Mouse (Mus musculus): ENCODE measurements around the gene Olfr635. TPM values are rescaled to one million over a fixed set of nuclear protein-coding genes. Genes with fewer than 3 reads are reported as not detected.
"Not testable (repeated sequence)": the region's sequence is repeated elsewhere in the genome, so short reads cannot be mapped to it uniquely, and the experiment has no call there.

Olfr635 gene
- polyA plus RNA-seq (2015; fragmentation: Nextera tagmentation; extraction: Ambion mirVana): not detected in 2 replicates

- H3K9me3 ChIP-seq (ENCODE audit: control insufficient read depth, low read length): no peaks in the 10 kb centered on the region
- no peaks in the 10 kb centered on the region for H3K36me3 ChIP-seq (ENCODE audit: control insufficient read depth, insufficient read depth)
- no peak within 1 kb of the TSS for H3K27ac ChIP-seq (ENCODE audit: low read length)
- H3K4me1 ChIP-seq (replicated peaks; ENCODE audit: control insufficient read depth, insufficient read depth, low read length): no peaks in the 10 kb centered on the region
- H3K9ac ChIP-seq (replicated peaks; ENCODE audit: low read depth, low read length): no peak within 1 kb of the TSS
- no peak within 1 kb of the TSS for H3K4me2 ChIP-seq (ENCODE audit: low read length)
- no peak for ATAC-seq
- no peak within 1 kb of the TSS for H3K4me3 ChIP-seq (replicated peaks; ENCODE audit: low read length)
- no peaks in the 10 kb centered on the region for H3K27me3 ChIP-seq (replicated peaks; ENCODE audit: control insufficient read depth, insufficient read depth, low read length)
- 79% methylated on average over 1 of the region's 1 CpGs for WGBS
Measured at GRCm38 (mm10) chr7:103970852-103971251, at the start of gene Olfr635. TSS of gene Olfr635 (plus strand) at chr7:103971152.

GRCm38 (mm10) chr7:103928525-103928924 is 42.4 kb upstream of the Olfr635 start, which contains the start of gene Olfr631:
TSS of gene Olfr631 (plus strand) at chr7:103928825.
- ATAC-seq: no peak

GRCm38 (mm10) chr7:103934264-103934663 is 36.7 kb upstream of the Olfr635 start, which contains the start of gene Olfr632:
TSS of gene Olfr632 (plus strand) at chr7:103934347.
- H3K4me3 ChIP-seq (replicated peaks; ENCODE audit: low read length): no peak within 1 kb of the TSS
- H3K36me3 ChIP-seq (ENCODE audit: control insufficient read depth, insufficient read depth): no peaks in the 10 kb centered on the region
- no peak for ATAC-seq
- H3K27me3 ChIP-seq (replicated peaks; ENCODE audit: control insufficient read depth, insufficient read depth, low read length): no peaks in the 10 kb centered on the region
- 78% methylated on average over 2 of the region's 2 CpGs for WGBS
- no peak within 1 kb of the TSS for H3K9ac ChIP-seq (replicated peaks; ENCODE audit: low read depth, low read length)
- no peak within 1 kb of the TSS for H3K4me2 ChIP-seq (ENCODE audit: low read length)
- no peaks in the 10 kb centered on the region for H3K9me3 ChIP-seq (ENCODE audit: control insufficient read depth, low read length)
- no peak within 1 kb of the TSS for H3K27ac ChIP-seq (ENCODE audit: low read length)
- H3K4me1 ChIP-seq (replicated peaks; ENCODE audit: control insufficient read depth, insufficient read depth, low read length): no peaks in the 10 kb centered on the region

More at GRCm38 (mm10) chr7:103928525-103928924, 42.4 kb upstream of the Olfr635 start, which contains the start of gene Olfr631:
- H3K27ac ChIP-seq (ENCODE audit: low read length): no peak within 1 kb of the TSS
- H3K4me3 ChIP-seq (replicated peaks; ENCODE audit: low read length): no peak within 1 kb of the TSS
- H3K9me3 ChIP-seq (ENCODE audit: control insufficient read depth, low read length): no peaks in the 10 kb centered on the region
- H3K9ac ChIP-seq (replicated peaks; ENCODE audit: low read depth, low read length): no peak within 1 kb of the TSS
- H3K4me1 ChIP-seq (replicated peaks; ENCODE audit: control insufficient read depth, insufficient read depth, low read length): no peaks in the 10 kb centered on the region
- H3K27me3 ChIP-seq (replicated peaks; ENCODE audit: control insufficient read depth, insufficient read depth, low read length): no peaks in the 10 kb centered on the region
- H3K36me3 ChIP-seq (ENCODE audit: control insufficient read depth, insufficient read depth): no peaks in the 10 kb centered on the region
- no peak within 1 kb of the TSS for H3K4me2 ChIP-seq (ENCODE audit: low read length)

DNA sequence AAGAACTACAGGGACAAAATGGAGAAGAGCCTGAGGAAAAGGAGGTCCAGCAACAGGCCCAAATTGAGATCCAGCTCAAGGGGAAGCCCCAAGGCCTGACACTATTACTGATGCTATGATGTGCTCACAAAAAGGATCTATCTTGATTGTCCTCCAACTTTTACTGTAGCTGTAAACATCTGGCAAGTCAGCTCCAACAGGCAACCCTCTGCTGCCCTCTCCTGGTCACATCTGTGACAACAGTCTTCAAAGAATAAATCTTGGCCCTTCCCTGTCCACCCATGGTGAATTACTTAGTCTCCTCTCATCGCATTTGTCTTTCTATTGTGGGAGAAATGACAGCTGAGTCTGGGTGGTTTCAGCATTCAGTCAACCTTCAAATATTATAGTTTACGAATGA is 28.2 kb upstream of the Olfr635 start:
- ATAC-seq: no peak
- 30% methylated on average over 2 of the region's 2 CpGs for WGBS
- no peaks in the 10 kb centered on the region for H3K4me1 ChIP-seq (replicated peaks; ENCODE audit: control insufficient read depth, insufficient read depth, low read length)
- no peaks in the 10 kb centered on the region for H3K9me3 ChIP-seq (ENCODE audit: control insufficient read depth, low read length)
- H3K4me3 ChIP-seq (replicated peaks; ENCODE audit: low read length): no peak overlapping the region
- H3K27ac ChIP-seq (ENCODE audit: low read length): no peak overlapping the region
- H3K9ac ChIP-seq (replicated peaks; ENCODE audit: low read depth, low read length): no peak overlapping the region
- no peaks in the 10 kb centered on the region for H3K27me3 ChIP-seq (replicated peaks; ENCODE audit: control insufficient read depth, insufficient read depth, low read length)
- H3K36me3 ChIP-seq (ENCODE audit: control insufficient read depth, insufficient read depth): no peaks in the 10 kb centered on the region
- H3K4me2 ChIP-seq (ENCODE audit: low read length): no peak overlapping the region

DNA sequence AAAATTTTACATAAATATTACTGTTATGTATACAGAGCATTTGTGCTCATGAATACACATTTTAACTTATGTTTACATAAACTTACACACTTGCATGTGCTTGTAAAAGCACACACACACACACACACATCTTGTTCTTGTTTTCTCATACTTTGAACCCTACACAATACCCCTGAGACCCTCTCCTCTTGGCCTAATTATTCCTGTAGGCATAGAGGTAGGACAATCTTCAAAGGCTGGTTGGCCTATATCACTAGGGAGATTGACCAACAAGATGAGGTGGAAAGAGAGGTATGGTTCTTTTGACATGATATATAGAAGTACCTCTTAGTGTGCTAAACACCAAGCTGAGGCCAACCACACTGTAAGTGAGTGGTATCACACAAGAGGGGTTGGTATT is 26.8 kb upstream of the Olfr635 start, which contains the start of gene Olfr633:
TSS of gene Olfr633 (plus strand) at position 301 of the 400 bp plus-strand sequence.
- H3K27ac ChIP-seq (ENCODE audit: low read length): no peak within 1 kb of the TSS
- ATAC-seq: no peak
- no peaks in the 10 kb centered on the region for H3K27me3 ChIP-seq (replicated peaks; ENCODE audit: control insufficient read depth, insufficient read depth, low read length)
- H3K9me3 ChIP-seq (ENCODE audit: control insufficient read depth, low read length): no peaks in the 10 kb centered on the region
- no peak within 1 kb of the TSS for H3K4me3 ChIP-seq (replicated peaks; ENCODE audit: low read length)
- H3K4me2 ChIP-seq (ENCODE audit: low read length): no peak within 1 kb of the TSS
- H3K4me1 ChIP-seq (replicated peaks; ENCODE audit: control insufficient read depth, insufficient read depth, low read length): no peaks in the 10 kb centered on the region
- H3K36me3 ChIP-seq (ENCODE audit: control insufficient read depth, insufficient read depth): no peaks in the 10 kb centered on the region
- H3K9ac ChIP-seq (replicated peaks; ENCODE audit: low read depth, low read length): no peak within 1 kb of the TSS

GRCm38 (mm10) chr7:103966873-103967272 is 4.1 kb upstream of the Olfr635 start:
- not testable (repeated sequence) for ATAC-seq; H3K4me3 ChIP-seq (replicated peaks; ENCODE audit: low read length); H3K36me3 ChIP-seq (ENCODE audit: control insufficient read depth, insufficient read depth); H3K9ac ChIP-seq (replicated peaks; ENCODE audit: low read depth, low read length); H3K27ac ChIP-seq (ENCODE audit: low read length); H3K4me2 ChIP-seq (ENCODE audit: low read length); H3K27me3 ChIP-seq (replicated peaks; ENCODE audit: control insufficient read depth, insufficient read depth, low read length); H3K9me3 ChIP-seq (ENCODE audit: control insufficient read depth, low read length); H3K4me1 ChIP-seq (replicated peaks; ENCODE audit: control insufficient read depth, insufficient read depth, low read length)
- WGBS: 95% methylated on average over 22 of the region's 22 CpGs

GRCm38 (mm10) chr7:103971782-103972181 is 830 bp downstream of the Olfr635 start:
- Histone ChIP-seq H3K4me1 (replicated peaks; ENCODE audit: control insufficient read depth, insufficient read depth, low read length) (no peaks in the 10 kb centered on the region), H3K27me3 (replicated peaks; ENCODE audit: control insufficient read depth, insufficient read depth, low read length) (no peaks in the 10 kb centered on the region), H3K4me3 (replicated peaks; ENCODE audit: low read length) (no peak overlapping the region), H3K4me2 (ENCODE audit: low read length) (no peak overlapping the region), H3K36me3 (ENCODE audit: control insufficient read depth, insufficient read depth) (no peaks in the 10 kb centered on the region), H3K27ac (ENCODE audit: low read length) (no peak overlapping the region), H3K9ac (replicated peaks; ENCODE audit: low read depth, low read length) (no peak overlapping the region), H3K9me3 (ENCODE audit: control insufficient read depth, low read length) (0 out of 2 replicates have a peak, but pooled peaks cover 3% of the 10 kb centered on the region)
- ATAC-seq: no peak
- 71% methylated on average over 1 of the region's 1 CpGs for WGBS

- Histone ChIP-seq H3K27me3 (replicated peaks; ENCODE audit: control insufficient read depth, insufficient read depth, low read length) (no peaks in the 10 kb centered on the region), H3K4me1 (replicated peaks; ENCODE audit: control insufficient read depth, insufficient read depth, low read length) (no peaks in the 10 kb centered on the region), H3K9ac (replicated peaks; ENCODE audit: low read depth, low read length) (no peak within 1 kb of the TSS), H3K36me3 (ENCODE audit: control insufficient read depth, insufficient read depth) (no peaks in the 10 kb centered on the region), H3K27ac (ENCODE audit: low read length) (no peak within 1 kb of the TSS), H3K4me2 (ENCODE audit: low read length) (no peak within 1 kb of the TSS), H3K9me3 (ENCODE audit: control insufficient read depth, low read length) (no peaks in the 10 kb centered on the region), H3K4me3 (replicated peaks; ENCODE audit: low read length) (no peak within 1 kb of the TSS)
- no peak for ATAC-seq
Measured at GRCm38 (mm10) chr7:103998446-103998845, 27.5 kb downstream of the Olfr635 start, which contains the start of gene Olfr638. TSS of gene Olfr638 (plus strand) at chr7:103998746.

DNA sequence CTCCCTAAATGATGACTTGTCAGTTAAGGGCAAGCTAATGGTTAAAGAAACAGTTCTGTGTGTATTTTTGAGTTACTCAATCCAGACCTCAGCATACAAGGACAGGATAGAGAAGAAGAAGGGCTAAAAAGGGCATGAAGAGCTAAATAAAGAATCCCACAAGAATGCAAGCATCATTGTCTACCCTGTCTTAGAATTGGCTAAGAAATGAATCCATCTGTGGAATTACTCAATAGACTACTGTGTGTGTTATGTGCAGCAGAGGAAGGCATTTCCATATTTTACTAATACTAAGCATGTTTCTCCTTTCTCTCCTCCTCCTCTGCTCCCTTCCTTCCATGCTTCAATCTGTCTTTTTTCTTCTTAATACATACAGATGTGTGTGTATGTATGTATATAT is 28.2 kb downstream of the Olfr635 start:
- Histone ChIP-seq H3K4me3 (replicated peaks; ENCODE audit: low read length) (no peak overlapping the region), H3K4me1 (replicated peaks; ENCODE audit: control insufficient read depth, insufficient read depth, low read length) (no peaks in the 10 kb centered on the region), H3K9me3 (ENCODE audit: control insufficient read depth, low read length) (no peaks in the 10 kb centered on the region), H3K27ac (ENCODE audit: low read length) (no peak overlapping the region), H3K4me2 (ENCODE audit: low read length) (no peak overlapping the region), H3K9ac (replicated peaks; ENCODE audit: low read depth, low read length) (no peak overlapping the region), H3K36me3 (ENCODE audit: control insufficient read depth, insufficient read depth) (no peaks in the 10 kb centered on the region), H3K27me3 (replicated peaks; ENCODE audit: control insufficient read depth, insufficient read depth, low read length) (no peaks in the 10 kb centered on the region)
- no peak for ATAC-seq

DNA sequence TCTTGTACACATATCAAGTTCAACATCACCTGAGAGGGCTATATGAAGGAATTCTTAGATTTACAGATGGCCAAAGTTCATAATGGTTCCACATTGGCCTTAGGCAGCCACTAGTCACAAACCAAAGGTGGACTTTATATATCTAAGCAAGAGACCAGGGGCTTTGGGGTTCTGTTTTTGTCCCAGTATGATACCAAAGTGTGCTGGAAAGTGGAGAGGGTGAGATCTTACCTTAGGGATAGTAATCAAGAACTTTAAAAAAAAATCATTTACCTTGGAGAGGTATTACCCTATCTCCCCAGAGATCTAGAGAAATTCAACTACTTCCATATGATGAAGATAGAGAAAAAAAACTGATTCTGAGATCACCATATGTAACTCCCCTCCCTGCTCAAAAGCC is 46.3 kb downstream of the Olfr635 start, which contains the start of gene Olfr639:
TSS of gene Olfr639 (minus strand) at position 101 of the 400 bp plus-strand sequence.
- no peak for ATAC-seq
- H3K4me3 ChIP-seq (replicated peaks; ENCODE audit: low read length): no peak within 1 kb of the TSS
- no peaks in the 10 kb centered on the region for H3K36me3 ChIP-seq (ENCODE audit: control insufficient read depth, insufficient read depth)
- no peaks in the 10 kb centered on the region for H3K4me1 ChIP-seq (replicated peaks; ENCODE audit: control insufficient read depth, insufficient read depth, low read length)
- H3K27me3 ChIP-seq (replicated peaks; ENCODE audit: control insufficient read depth, insufficient read depth, low read length): no peaks in the 10 kb centered on the region
- no peaks in the 10 kb centered on the region for H3K9me3 ChIP-seq (ENCODE audit: control insufficient read depth, low read length)
- H3K9ac ChIP-seq (replicated peaks; ENCODE audit: low read depth, low read length): no peak within 1 kb of the TSS
- no peak within 1 kb of the TSS for H3K27ac ChIP-seq (ENCODE audit: low read length)
- no peak within 1 kb of the TSS for H3K4me2 ChIP-seq (ENCODE audit: low read length)

Data from forebrain, embryonic 16.5 days (tissue).